Mouse (Mus musculus) gastrocnemius, adult 18-20 months (tissue): ENCODE measurements at regions not wholly inside any gene's neighbourhood (a gene's known extent, or its start where the extent isn't known, plus 50 kb on each side); places are given as distances from the start of the nearest gene placed in this dataset.

Experiments used
- DNase-seq: peaks from one replicate; pipeline ENCODE4 v3.0.0; 2021; ENCODE audit warnings: low spot score

DNA sequence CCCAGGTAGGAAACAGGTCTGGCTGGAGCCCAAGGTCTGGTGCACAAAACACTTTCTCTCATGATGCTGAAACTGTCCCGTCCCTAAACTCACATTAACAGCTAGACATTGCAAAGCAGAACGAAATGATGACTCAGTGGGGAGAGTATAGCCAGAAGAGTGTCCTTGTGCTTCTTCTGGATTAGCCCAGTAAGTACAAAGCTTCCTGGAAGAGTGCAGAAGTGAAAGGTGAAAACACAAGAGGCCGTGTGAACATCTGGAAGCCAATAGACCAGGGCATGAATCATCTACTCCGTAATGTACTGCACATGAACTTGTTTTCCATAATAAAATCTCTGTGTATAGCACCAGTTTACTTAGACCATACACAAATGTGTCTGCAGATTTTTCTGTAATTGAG lies 194.7 kb upstream of the Gm9747 start:
- DNase-seq = no peak

DNA sequence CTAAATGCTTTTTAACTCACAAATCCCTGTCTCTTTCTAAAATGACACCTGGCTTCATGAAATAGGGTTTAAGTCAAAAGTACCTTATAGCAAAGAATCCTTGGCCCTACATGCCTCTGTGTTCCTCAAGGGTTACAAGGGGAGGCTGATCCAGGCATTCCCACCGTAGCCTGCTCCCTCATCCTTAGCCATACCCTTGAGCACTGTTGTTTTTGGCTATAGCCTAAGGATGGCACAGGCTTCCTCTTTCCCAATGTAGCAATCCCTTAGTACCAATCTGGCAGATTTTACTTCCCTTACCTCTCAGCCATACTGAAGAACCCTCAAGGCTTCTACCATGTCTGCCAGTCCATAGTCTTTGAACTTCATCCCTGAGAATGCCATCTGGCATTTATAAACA lies 194.2 kb upstream of the Gm9747 start:
- no peak for DNase-seq

DNA sequence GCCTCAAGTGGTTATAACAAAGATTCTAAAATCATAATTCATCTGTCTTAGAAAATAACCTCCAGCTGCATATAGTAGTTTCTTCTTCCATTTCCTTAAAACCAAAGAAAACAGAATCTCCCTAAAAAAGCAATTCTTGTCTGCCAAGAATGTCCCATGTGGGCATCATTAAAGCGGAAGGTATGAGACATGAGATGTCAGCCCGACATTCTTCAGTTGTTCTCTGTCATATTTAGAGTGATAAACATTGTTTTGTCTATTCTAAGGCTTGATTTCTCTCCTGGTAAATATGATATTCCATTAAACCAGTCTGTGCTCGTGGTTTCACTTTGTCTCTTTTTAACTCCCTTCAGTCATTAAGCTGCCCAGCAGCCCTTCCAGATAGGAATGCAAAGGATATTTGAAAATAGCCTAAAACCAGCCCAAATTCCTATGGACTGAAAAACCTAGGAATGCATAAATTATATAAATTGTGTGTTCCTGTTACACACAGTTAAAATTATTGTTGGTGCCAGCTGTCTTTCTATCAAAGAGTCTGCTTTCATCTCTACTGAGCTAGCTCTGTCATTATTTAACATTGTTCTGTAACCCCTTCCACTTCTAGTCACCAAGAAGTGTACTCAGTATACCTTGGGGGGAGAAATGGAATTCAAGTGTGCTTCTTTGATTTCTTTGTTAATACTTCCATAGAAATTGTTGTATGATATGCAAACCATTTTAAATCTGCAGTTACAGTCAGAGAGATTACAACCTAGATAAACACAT lies 191.4 kb upstream of the Gm9747 start:
- DNase-seq = no peak

DNA sequence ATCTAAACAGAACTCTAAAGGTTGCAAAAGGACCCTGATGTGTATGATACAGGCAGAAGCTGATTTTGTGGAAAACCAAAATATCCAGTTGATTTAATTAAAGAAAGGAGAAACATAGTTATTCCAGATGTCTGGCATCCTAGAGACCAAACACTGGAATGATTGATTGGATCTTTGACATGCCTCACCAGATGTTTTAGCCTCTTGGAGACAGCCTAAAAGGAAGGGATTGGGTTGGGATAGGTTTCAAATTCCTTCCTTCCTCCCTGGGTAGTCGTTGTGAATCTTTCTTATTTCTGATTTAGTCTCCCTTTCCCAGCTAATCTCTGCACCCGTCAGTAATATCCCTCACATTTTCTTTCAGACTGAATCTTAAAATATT lies 190.9 kb upstream of the Gm9747 start:
- no peak for DNase-seq

DNA sequence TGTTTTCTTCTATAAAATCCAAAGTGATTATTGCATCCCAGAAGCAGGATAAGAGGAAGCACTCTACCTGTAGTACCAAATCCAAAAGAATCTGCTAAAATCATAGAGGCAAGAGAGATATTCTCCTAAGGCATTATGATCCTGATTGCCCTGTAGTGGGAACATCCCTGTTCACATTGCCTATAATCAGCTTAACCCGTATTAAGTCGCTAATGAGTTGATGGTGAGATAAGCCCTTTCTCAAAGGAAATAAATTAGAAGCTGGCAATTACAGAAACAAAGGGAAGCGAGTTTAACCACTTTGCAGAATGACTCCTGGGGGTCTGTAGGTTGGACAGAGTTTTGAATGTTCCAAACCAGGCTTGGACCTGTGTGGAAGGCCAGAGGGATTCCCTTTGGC lies 190.4 kb upstream of the Gm9747 start:
- DNase-seq = no peak

DNA sequence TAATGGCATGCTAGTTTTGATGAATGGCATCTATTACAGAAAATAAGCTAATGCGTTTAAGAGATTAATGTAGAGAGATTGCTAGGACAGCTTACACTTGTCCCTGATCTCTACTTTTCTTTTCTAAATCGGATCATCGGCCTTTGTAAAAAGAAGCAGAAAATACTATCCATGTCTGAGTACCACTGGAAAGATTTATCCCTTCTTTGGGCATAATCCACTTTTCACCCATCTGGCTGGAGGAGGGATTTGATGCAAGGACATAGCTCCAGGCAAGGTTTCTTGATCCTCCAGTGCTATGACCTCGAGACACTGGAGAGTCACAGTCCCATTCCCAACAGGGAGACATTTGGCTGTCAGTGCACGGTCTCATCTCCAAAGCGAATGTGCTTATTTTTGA lies 166.6 kb upstream of the Gm9747 start:
- DNase-seq = no peak

DNA sequence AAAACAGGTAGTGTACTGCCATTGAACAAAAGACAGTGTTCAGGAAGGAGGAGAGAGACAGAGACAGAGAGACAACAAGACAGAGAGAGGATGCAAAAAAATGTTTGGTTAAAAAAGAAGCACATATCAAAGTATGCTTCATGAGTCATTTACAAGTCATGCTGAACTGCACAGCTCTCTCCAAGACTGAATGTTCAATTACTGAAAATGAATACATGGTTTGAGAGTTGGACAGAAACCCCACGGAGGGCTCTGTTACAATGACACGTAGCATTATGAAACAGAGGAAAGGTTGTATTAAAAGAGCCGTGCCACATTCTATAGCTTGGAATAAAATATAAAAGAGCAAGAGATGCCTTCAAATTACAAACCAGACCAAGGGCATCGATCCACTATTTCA lies 164.3 kb upstream of the Gm9747 start:
- no peak for DNase-seq

GRCm38 (mm10) chr1:82070181-82071109 lies 162.5 kb upstream of the Gm9747 start:
- no peak for DNase-seq

DNA sequence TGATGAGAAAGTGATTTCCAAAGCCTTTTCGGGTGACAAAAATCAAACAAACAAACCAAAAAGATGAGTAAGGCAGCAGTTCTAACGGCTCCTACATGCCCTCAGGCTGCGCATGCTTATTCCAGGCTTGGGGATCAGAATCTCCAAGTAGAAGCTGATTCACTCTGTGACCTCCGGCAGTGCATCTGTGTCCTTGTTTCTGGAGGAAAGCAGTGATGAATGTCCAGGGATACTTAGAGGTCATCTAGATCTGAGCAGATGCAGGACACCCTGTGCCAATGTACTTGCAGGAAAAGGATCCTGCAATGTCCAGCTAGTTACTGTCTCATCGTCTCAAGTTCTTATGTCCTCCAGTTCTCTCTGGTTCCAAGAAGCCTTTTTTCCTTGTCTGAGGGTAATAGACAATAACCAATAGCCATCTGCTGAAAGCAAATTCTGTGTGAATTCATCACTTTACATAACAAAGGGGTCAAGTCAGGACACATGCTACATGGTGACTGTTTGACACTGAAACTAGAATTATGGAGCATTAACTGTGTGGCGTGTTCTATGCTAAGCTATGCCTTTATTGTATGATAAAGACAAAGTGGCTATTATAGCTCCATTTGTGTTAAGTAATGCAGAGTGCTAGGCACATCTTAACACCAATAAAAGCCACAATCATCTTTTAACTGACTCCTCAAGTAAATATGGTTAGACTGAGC lies 143.6 kb upstream of the Gm9747 start:
- no peak for DNase-seq

DNA sequence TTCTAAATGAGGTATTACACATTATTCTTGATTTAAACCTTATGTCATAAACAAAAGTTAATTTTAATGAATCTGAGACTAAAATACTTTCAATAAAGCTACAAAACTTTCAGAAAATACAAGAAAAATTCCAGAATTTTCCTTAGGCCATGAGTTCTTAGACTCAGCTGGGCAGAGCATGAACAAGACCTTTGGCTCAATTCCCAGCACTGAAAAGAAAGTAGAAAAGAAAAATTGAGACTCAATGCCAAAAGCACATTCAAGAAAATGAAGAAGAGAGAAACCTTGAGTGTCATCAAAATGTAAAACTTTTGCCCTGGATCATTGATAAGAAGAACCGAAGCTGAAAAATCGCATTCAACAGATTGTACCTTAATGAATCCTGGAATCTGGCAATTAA lies 137.8 kb upstream of the Gm9747 start:
- no peak for DNase-seq

DNA sequence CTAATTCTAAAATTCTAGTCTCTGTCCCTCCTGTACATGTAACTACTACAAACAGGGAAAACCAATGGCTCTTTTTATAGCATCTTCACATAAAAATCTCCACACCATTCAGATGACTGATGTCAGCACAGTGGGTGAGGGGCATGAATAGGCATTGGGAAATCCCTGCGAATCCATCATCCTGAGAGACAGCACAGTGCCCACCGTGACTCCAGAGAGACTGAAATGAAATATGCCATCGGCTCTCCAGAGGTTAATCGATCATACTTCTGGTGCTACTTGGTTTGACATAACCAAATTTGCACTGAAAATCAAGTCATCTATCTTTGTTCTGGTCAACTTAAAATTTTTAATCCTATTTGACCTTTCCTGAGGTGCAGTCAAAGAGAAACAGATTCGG lies 126.2 kb upstream of the Gm9747 start:
- DNase-seq = no peak

DNA sequence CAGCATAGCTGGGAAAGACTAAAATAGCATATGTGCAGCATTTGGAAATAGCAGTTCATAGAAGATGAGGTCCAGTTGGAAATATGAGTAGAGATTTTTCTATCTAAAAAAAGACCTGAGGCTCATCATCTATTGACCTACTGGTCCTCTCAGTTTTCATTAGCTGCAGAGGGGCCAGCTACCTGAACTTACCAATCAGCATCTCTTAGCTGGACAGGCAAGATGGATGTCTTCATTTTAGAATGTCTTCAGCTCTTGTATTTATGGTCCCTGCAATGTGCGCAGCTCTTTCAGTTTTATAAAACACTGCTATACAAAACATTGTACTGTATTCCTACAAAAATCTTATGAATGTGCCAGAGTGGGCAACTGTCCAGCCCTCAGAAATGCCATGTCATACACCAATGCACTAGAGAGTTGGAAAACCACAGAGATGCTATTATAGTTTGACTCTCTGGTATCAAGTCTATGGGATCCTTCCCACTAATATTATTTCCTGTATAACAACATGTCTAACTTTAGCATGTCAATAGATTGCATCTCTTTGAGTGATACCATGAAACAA lies 122.8 kb upstream of the Gm9747 start:
- DNase-seq = peak; percentile 52

DNA sequence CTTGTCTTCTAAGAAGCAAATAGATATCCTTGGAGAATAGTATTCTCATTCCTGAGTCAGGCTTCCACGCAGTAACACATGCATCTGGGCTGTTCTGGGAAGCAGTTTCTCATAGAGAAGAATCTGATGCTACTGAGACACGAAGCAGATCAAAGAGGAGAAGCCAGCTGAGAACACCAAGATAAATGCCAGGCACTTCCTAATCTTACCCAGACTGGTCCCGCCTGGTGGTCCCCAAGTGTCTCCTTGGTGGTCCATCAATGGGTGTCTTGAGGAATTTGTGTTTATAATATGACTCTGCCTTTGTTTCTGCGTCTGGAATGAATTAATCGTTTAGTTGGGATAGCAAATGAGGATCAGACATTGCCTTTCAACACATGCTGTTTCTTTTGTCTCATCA lies 120.5 kb upstream of the Gm9747 start:
- no peak for DNase-seq

DNA sequence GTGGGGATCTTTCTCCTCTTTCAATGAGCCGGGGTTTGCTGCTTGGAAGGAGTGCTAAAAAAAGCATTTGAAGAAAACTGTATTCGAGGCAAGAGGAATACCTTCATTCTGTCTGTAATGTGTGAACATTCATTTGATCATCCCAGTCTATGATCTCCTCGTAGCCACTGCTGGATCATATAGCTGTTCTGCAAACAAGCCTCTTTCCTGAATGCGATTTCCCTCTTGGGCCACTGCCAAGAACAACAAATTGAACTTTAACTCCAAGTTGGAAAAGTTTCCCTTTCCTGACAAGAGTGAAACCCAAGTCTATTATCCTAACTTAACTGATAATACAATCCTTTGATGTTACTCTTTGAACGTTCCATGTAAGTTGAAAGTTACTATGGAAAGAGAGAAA lies 108.4 kb upstream of the Gm9747 start:
- no peak for DNase-seq

GRCm38 (mm10) chr1:82129700-82130275 lies 103.1 kb upstream of the Gm9747 start:
- DNase-seq = peak; percentile 73

GRCm38 (mm10) chr1:82132536-82132935 lies 100.4 kb upstream of the Gm9747 start:
- DNase-seq = no peak

GRCm38 (mm10) chr1:82134938-82135337 lies 98.0 kb upstream of the Gm9747 start:
- no peak for DNase-seq

GRCm38 (mm10) chr1:82135761-82136331 lies 97.1 kb upstream of the Gm9747 start:
- no peak for DNase-seq

GRCm38 (mm10) chr1:82145256-82145655 lies 87.7 kb upstream of the Gm9747 start:
- DNase-seq = no peak

GRCm38 (mm10) chr1:82150219-82151128 lies 82.4 kb upstream of the Gm9747 start:
- DNase-seq = peak; percentile 33
